Mouse (Mus musculus) intestine, embryonic 15.5 days (tissue): Measurements from ENCODE around the gene Col12a1. TPM values are rescaled to one million over a fixed set of nuclear protein-coding genes. Genes with fewer than 3 reads are reported as not detected.
A peak's percentile ranks its signal among the peaks of the same experiment; 100 is the strongest.

Experiments used
- ATAC-seq: fragments of 200-750 bp; cut with Nextera tagmentation; 2 replicates; pipeline ENCODE4 v1.8.0; 2017; ENCODE audit warnings: moderate TSS enrichment, moderate library complexity
- H3K27ac ChIP-seq: fragments of 300-500 bp; sonication (generic); 2 replicates; pipeline ENCODE4 v1.5.1; 2015; ENCODE audit warnings: mild to moderate bottlenecking, inconsistent platforms
- H3K27me3 ChIP-seq: fragments of 300-500 bp; sonication (generic); replicated peaks from 2 replicates; pipeline ENCODE4 v1.6.1; 2015; ENCODE audit warnings: inconsistent platforms
- H3K36me3 ChIP-seq: fragments of 300-500 bp; sonication (generic); 2 replicates; pipeline ENCODE4 v1.6.1; 2015; ENCODE audit warnings: inconsistent platforms
- H3K4me1 ChIP-seq: fragments of 300-500 bp; sonication (generic); replicated peaks from 2 replicates; pipeline ENCODE4 v1.6.1; 2015; ENCODE audit warnings: inconsistent platforms
- H3K4me2 ChIP-seq: fragments of 300-500 bp; sonication (generic); replicated peaks from 2 replicates; pipeline ENCODE4 v1.6.1; 2015; ENCODE audit warnings: mild to moderate bottlenecking, inconsistent platforms
- H3K4me3 ChIP-seq: fragments of 300-500 bp; sonication (generic); replicated peaks from 2 replicates; pipeline ENCODE4 v1.5.1; 2015; ENCODE audit warnings: inconsistent platforms
- H3K9ac ChIP-seq: fragments of 300-500 bp; sonication (generic); 2 replicates; pipeline ENCODE4 v1.6.1; 2015; ENCODE audit warnings: inconsistent platforms
- H3K9me3 ChIP-seq: fragments of 300-500 bp; sonication (generic); 2 replicates; pipeline ENCODE4 v1.6.1; 2016; ENCODE audit warnings: inconsistent platforms
- WGBS: fragments of 180-500 bp; shearing (Covaris S2); methylation state at CpG from one replicate; pipeline ENCODE4 v1.1.7; 2015; 5-methylcytosine and 5-hydroxymethylcytosine counted together
- polyA plus RNA-seq: library from polyadenylated mRNA; unstranded; fragments of >200 nt; fragmentation: Nextera tagmentation; extraction: Ambion mirVana; gene quantifications from 2 replicates; pipeline ENCODE4 v1.2.1, GENCODE M21; 2015

The Col12a1 gene
- polyA plus RNA-seq, 1 experiment from 2014 or later: 36.2 TPM

- H3K4me1 ChIP-seq: peaks cover 3% of the 10 kb centered on the region; the same call in 1 of the 2 replicates
- H3K4me3 ChIP-seq: no peak overlapping the region
- WGBS: 9% methylated on average over 3 of the region's 3 CpGs
- no peaks in the 10 kb centered on the region for H3K9me3 ChIP-seq
- ATAC-seq: peak; percentile 89
- H3K4me2 ChIP-seq: no peak overlapping the region
- no peak overlapping the region for H3K9ac ChIP-seq
- H3K27ac ChIP-seq: 0 out of 2 replicates have a peak overlapping the region, but pooled peaks have one; percentile 15
- no peaks in the 10 kb centered on the region for H3K36me3 ChIP-seq
- H3K27me3 ChIP-seq: no peaks in the 10 kb centered on the region
Measured at GRCm38 (mm10) chr9:79617336-79617735, 101.3 kb downstream of the Col12a1 start.

GRCm38 (mm10) chr9:79616040-79616439 is 102.6 kb downstream of the Col12a1 start:
- Histone ChIP-seq H3K27ac (0 out of 2 replicates have a peak overlapping the region, but pooled peaks have one; percentile 27), H3K4me1 (0 out of 2 replicates have a peak, but pooled peaks cover 3% of the 10 kb centered on the region), H3K27me3 (no peaks in the 10 kb centered on the region), H3K4me2 (no peak overlapping the region), H3K36me3 (no peaks in the 10 kb centered on the region), H3K9ac (no peak overlapping the region), H3K4me3 (no peak overlapping the region), H3K9me3 (no peaks in the 10 kb centered on the region)
- WGBS: 86% methylated on average over 5 of the region's 5 CpGs
- ATAC-seq: no peak

- Histone ChIP-seq H3K9ac (no peak overlapping the region), H3K9me3 (no peaks in the 10 kb centered on the region), H3K27me3 (no peaks in the 10 kb centered on the region), H3K4me2 (no peak overlapping the region), H3K4me3 (no peak overlapping the region), H3K4me1 (0 out of 2 replicates have a peak, but pooled peaks cover 9% of the 10 kb centered on the region), H3K36me3 (no peaks in the 10 kb centered on the region), H3K27ac (no peak overlapping the region)
- no peak for ATAC-seq
- WGBS: 71% methylated on average over 6 of the region's 6 CpGs
Measured at GRCm38 (mm10) chr9:79610286-79610685, 108.3 kb downstream of the Col12a1 start.

GRCm38 (mm10) chr9:79609661-79610060 is 109.0 kb downstream of the Col12a1 start:
- Histone ChIP-seq H3K4me3 (no peak overlapping the region), H3K9me3 (no peaks in the 10 kb centered on the region), H3K27me3 (no peaks in the 10 kb centered on the region), H3K4me1 (0 out of 2 replicates have a peak, but pooled peaks cover 9% of the 10 kb centered on the region), H3K36me3 (no peaks in the 10 kb centered on the region), H3K9ac (no peak overlapping the region), H3K27ac (no peak overlapping the region), H3K4me2 (no peak overlapping the region)
- no peak for ATAC-seq
- WGBS: 83% methylated on average over 4 of the region's 4 CpGs

GRCm38 (mm10) chr9:79608795-79609194 is 109.8 kb downstream of the Col12a1 start:
- H3K4me3 ChIP-seq: no peak overlapping the region
- H3K4me1 ChIP-seq: 0 out of 2 replicates have a peak, but pooled peaks cover 9% of the 10 kb centered on the region
- H3K9ac ChIP-seq: no peak overlapping the region
- no peaks in the 10 kb centered on the region for H3K9me3 ChIP-seq
- ATAC-seq: no peak
- H3K27me3 ChIP-seq: no peaks in the 10 kb centered on the region
- H3K36me3 ChIP-seq: no peaks in the 10 kb centered on the region
- 17% methylated on average over 1 of the region's 1 CpGs for WGBS
- H3K27ac ChIP-seq: no peak overlapping the region
- H3K4me2 ChIP-seq: no peak overlapping the region

GRCm38 (mm10) chr9:79608062-79608531 is 110.5 kb downstream of the Col12a1 start:
- WGBS: 40% methylated on average over 4 of the region's 4 CpGs
- Histone ChIP-seq H3K9ac (no peak overlapping the region), H3K4me2 (no peak overlapping the region), H3K4me1 (0 out of 2 replicates have a peak, but pooled peaks cover 9% of the 10 kb centered on the region), H3K27ac (no peak overlapping the region), H3K27me3 (no peaks in the 10 kb centered on the region), H3K9me3 (no peaks in the 10 kb centered on the region), H3K4me3 (no peak overlapping the region), H3K36me3 (no peaks in the 10 kb centered on the region)
- ATAC-seq: peak; percentile 74

GRCm38 (mm10) chr9:79606122-79606521 is 112.5 kb downstream of the Col12a1 start:
- Histone ChIP-seq H3K27me3 (no peaks in the 10 kb centered on the region), H3K4me1 (0 out of 2 replicates have a peak, but pooled peaks cover 9% of the 10 kb centered on the region), H3K4me3 (no peak overlapping the region), H3K9me3 (no peaks in the 10 kb centered on the region), H3K27ac (no peak overlapping the region), H3K4me2 (no peak overlapping the region), H3K9ac (no peak overlapping the region), H3K36me3 (no peaks in the 10 kb centered on the region)
- ATAC-seq: no peak
- WGBS: 73% methylated on average over 5 of the region's 5 CpGs

- WGBS: 60% methylated on average over 5 of the region's 5 CpGs
- Histone ChIP-seq H3K4me3 (no peak overlapping the region), H3K36me3 (no peaks in the 10 kb centered on the region), H3K4me2 (no peak overlapping the region), H3K27me3 (no peaks in the 10 kb centered on the region), H3K27ac (no peak overlapping the region), H3K9ac (no peak overlapping the region), H3K9me3 (no peaks in the 10 kb centered on the region), H3K4me1 (0 out of 2 replicates have a peak, but pooled peaks cover 9% of the 10 kb centered on the region)
- no peak for ATAC-seq
Measured at GRCm38 (mm10) chr9:79605722-79606121, 112.9 kb downstream of the Col12a1 start.

- Histone ChIP-seq H3K27ac (no peak overlapping the region), H3K4me3 (no peak overlapping the region), H3K9me3 (no peaks in the 10 kb centered on the region), H3K27me3 (no peaks in the 10 kb centered on the region), H3K36me3 (no peaks in the 10 kb centered on the region), H3K4me1 (0 out of 2 replicates have a peak, but pooled peaks cover 5% of the 10 kb centered on the region), H3K9ac (no peak overlapping the region), H3K4me2 (no peak overlapping the region)
- 93% methylated on average over 3 of the region's 3 CpGs for WGBS
- no peak for ATAC-seq
Measured at GRCm38 (mm10) chr9:79604546-79604945, 114.1 kb downstream of the Col12a1 start.

GRCm38 (mm10) chr9:79603448-79603847 is 115.2 kb downstream of the Col12a1 start:
- Histone ChIP-seq H3K9ac (no peak overlapping the region), H3K36me3 (no peaks in the 10 kb centered on the region), H3K4me3 (no peak overlapping the region), H3K9me3 (no peaks in the 10 kb centered on the region), H3K4me1 (0 out of 2 replicates have a peak, but pooled peaks cover 5% of the 10 kb centered on the region), H3K27me3 (no peaks in the 10 kb centered on the region), H3K4me2 (no peak overlapping the region), H3K27ac (no peak overlapping the region)
- no peak for ATAC-seq
- WGBS: 67% methylated on average over 2 of the region's 2 CpGs

GRCm38 (mm10) chr9:79600237-79600570 is 118.4 kb downstream of the Col12a1 start:
- no peaks in the 10 kb centered on the region for H3K9me3 ChIP-seq
- no peak for ATAC-seq
- WGBS: 85% methylated on average over 3 of the region's 3 CpGs

GRCm38 (mm10) chr9:79599395-79600236 is 119.0 kb downstream of the Col12a1 start:
- no peaks in the 10 kb centered on the region for H3K9me3 ChIP-seq
- H3K27ac ChIP-seq: no peak overlapping the region
- no peaks in the 10 kb centered on the region for H3K4me1 ChIP-seq
- ATAC-seq: no peak
- H3K9ac ChIP-seq: no peak overlapping the region
- H3K4me2 ChIP-seq: no peak overlapping the region
- no peaks in the 10 kb centered on the region for H3K27me3 ChIP-seq
- WGBS: 88% methylated on average over 20 of the region's 20 CpGs
- no peaks in the 10 kb centered on the region for H3K36me3 ChIP-seq
- no peak overlapping the region for H3K4me3 ChIP-seq

More at GRCm38 (mm10) chr9:79600237-79600570, 118.4 kb downstream of the Col12a1 start:
- Histone ChIP-seq H3K4me2 (no peak overlapping the region), H3K4me1 (no peaks in the 10 kb centered on the region), H3K36me3 (no peaks in the 10 kb centered on the region), H3K4me3 (no peak overlapping the region), H3K27ac (no peak overlapping the region), H3K27me3 (no peaks in the 10 kb centered on the region), H3K9ac (no peak overlapping the region)
